Mouse (Mus musculus) forebrain, embryonic 11.5 days (tissue): Measurements from ENCODE around the gene Dnmt3a. TPM values are rescaled to one million over a fixed set of nuclear protein-coding genes. Genes with fewer than 3 reads are reported as not detected.

Source experiments
- ATAC-seq: fragments of 200-750 bp; cut with Nextera tagmentation; replicated peaks from 2 replicates; pipeline ENCODE4 v1.8.0; 2017; ENCODE audit warnings: moderate TSS enrichment; ENCODE audit not compliant: low FRiP score
- DNase-seq: peaks from one replicate; pipeline ENCODE4 v3.0.0-alpha.2; 2017; ENCODE audit warnings: low spot score
- H3K27ac ChIP-seq: fragments of 300-500 bp; sonication (generic); 2 replicates; pipeline ENCODE4 v1.5.1; 2014; ENCODE audit warnings: low read depth, low read length
- H3K27me3 ChIP-seq: fragments of 300-500 bp; sonication (generic); 2 replicates; pipeline ENCODE4 v1.6.1; 2014; ENCODE audit warnings: mild to moderate bottlenecking, low read length, mixed read lengths; ENCODE audit not compliant: control insufficient read depth, insufficient read depth
- H3K36me3 ChIP-seq: fragments of 300-500 bp; sonication (generic); 2 replicates; pipeline ENCODE4 v1.6.1; 2014; ENCODE audit warnings: mild to moderate bottlenecking, low read length, moderate library complexity, mixed read lengths; ENCODE audit not compliant: control insufficient read depth, insufficient read depth
- H3K4me1 ChIP-seq: fragments of 300-500 bp; sonication (generic); replicated peaks from 2 replicates; pipeline ENCODE4 v1.6.1; 2014; ENCODE audit warnings: low read length, mixed read lengths; ENCODE audit not compliant: control insufficient read depth, insufficient read depth
- H3K4me2 ChIP-seq: fragments of 300-500 bp; sonication (generic); 2 replicates; pipeline ENCODE4 v1.6.1; 2014; ENCODE audit warnings: low read depth, mild to moderate bottlenecking, low read length, moderate library complexity, mixed read lengths; ENCODE audit not compliant: severe bottlenecking
- H3K4me3 ChIP-seq: fragments of 300-500 bp; sonication (generic); 2 replicates; pipeline ENCODE4 v1.5.1; 2014; ENCODE audit warnings: low read depth, low read length
- H3K9ac ChIP-seq: fragments of 300-500 bp; sonication (generic); 2 replicates; pipeline ENCODE4 v1.6.1; 2014; ENCODE audit warnings: low read length
- H3K9me3 ChIP-seq: fragments of 300-500 bp; sonication (generic); 2 replicates; pipeline ENCODE4 v1.6.1; 2016; ENCODE audit warnings: low read length, mixed read lengths; ENCODE audit not compliant: control insufficient read depth
- WGBS: fragments of 180-500 bp; shearing (Covaris S2); extraction: QIAGEN DNeasy Blood & Tissue Kit; methylation state at CpG from one replicate; pipeline ENCODE4 v1.1.7; 2014; 5-methylcytosine and 5-hydroxymethylcytosine counted together
- polyA plus RNA-seq: library from polyadenylated mRNA; unstranded; fragments of >200 nt; fragmentation: Nextera tagmentation; extraction: Ambion mirVana; gene quantifications from 2 replicates; pipeline ENCODE4 v1.2.1, GENCODE M21; 2014

Gene Dnmt3a
- polyA plus RNA-seq, 1 experiment from 2014 or later = 104 TPM

- WGBS = 88% methylated on average over 4 of the region's 4 CpGs
- Histone ChIP-seq H3K27ac (no peak overlapping the region), H3K9ac (no peak overlapping the region), H3K9me3 (no peaks in the 10 kb centered on the region), H3K36me3 (no peaks in the 10 kb centered on the region), H3K27me3 (no peaks in the 10 kb centered on the region), H3K4me2 (no peak overlapping the region), H3K4me3 (no peak overlapping the region), H3K4me1 (no peaks in the 10 kb centered on the region)
- DNase-seq (no peak), ATAC-seq (no peak)
Measured at GRCm38 (mm10) chr12:3768391-3768790, 37.4 kb upstream of the Dnmt3a start.

GRCm38 (mm10) chr12:3770546-3770945, 35.3 kb upstream of the Dnmt3a start:
- no peaks in the 10 kb centered on the region for H3K36me3 ChIP-seq
- H3K4me2 ChIP-seq = no peak overlapping the region
- H3K9ac ChIP-seq = no peak overlapping the region
- ATAC-seq (no peak), DNase-seq (no peak)
- 77% methylated on average over 2 of the region's 2 CpGs for WGBS
- no peak overlapping the region for H3K27ac ChIP-seq
- H3K9me3 ChIP-seq = no peaks in the 10 kb centered on the region
- no peak overlapping the region for H3K4me3 ChIP-seq
- H3K4me1 ChIP-seq = no peaks in the 10 kb centered on the region
- no peaks in the 10 kb centered on the region for H3K27me3 ChIP-seq

GRCm38 (mm10) chr12:3771080-3771479, 34.7 kb upstream of the Dnmt3a start:
- ATAC-seq = no peak
- H3K4me2 ChIP-seq = no peak overlapping the region
- no peaks in the 10 kb centered on the region for H3K27me3 ChIP-seq
- H3K27ac ChIP-seq = no peak overlapping the region
- no peak overlapping the region for H3K9ac ChIP-seq
- no peaks in the 10 kb centered on the region for H3K4me1 ChIP-seq
- no peaks in the 10 kb centered on the region for H3K9me3 ChIP-seq
- no peaks in the 10 kb centered on the region for H3K36me3 ChIP-seq
- no peak overlapping the region for H3K4me3 ChIP-seq
- 91% methylated on average over 2 of the region's 2 CpGs for WGBS
- no peak for DNase-seq

- WGBS = 84% methylated on average over 3 of the region's 3 CpGs
Measured at GRCm38 (mm10) chr12:3773643-3774042, 32.2 kb upstream of the Dnmt3a start.

GRCm38 (mm10) chr12:3776015-3776414, 29.8 kb upstream of the Dnmt3a start:
- DNase-seq = no peak
- Histone ChIP-seq H3K9ac (no peak overlapping the region), H3K4me2 (no peak overlapping the region), H3K4me1 (peaks cover 7% of the 10 kb centered on the region), H3K4me3 (no peak overlapping the region), H3K36me3 (no peaks in the 10 kb centered on the region), H3K9me3 (no peaks in the 10 kb centered on the region), H3K27ac (no peak overlapping the region), H3K27me3 (no peaks in the 10 kb centered on the region)
- WGBS = 97% methylated on average over 2 of the region's 2 CpGs
- no peak for ATAC-seq

More at GRCm38 (mm10) chr12:3773643-3774042, 32.2 kb upstream of the Dnmt3a start:
- no peak overlapping the region for H3K4me2 ChIP-seq
- no peak overlapping the region for H3K4me3 ChIP-seq
- no peak for DNase-seq
- no peaks in the 10 kb centered on the region for H3K4me1 ChIP-seq
- H3K9ac ChIP-seq = no peak overlapping the region; the same call in 1 of the 2 replicates
- no peaks in the 10 kb centered on the region for H3K36me3 ChIP-seq
- no peaks in the 10 kb centered on the region for H3K27me3 ChIP-seq
- no peak for ATAC-seq
- no peaks in the 10 kb centered on the region for H3K9me3 ChIP-seq
- H3K27ac ChIP-seq = no peak overlapping the region

- Histone ChIP-seq H3K36me3 (no peaks in the 10 kb centered on the region), H3K9me3 (no peaks in the 10 kb centered on the region), H3K4me1 (peaks cover 12% of the 10 kb centered on the region), H3K27me3 (no peaks in the 10 kb centered on the region), H3K4me3 (no peak overlapping the region), H3K9ac (no peak overlapping the region), H3K27ac (no peak overlapping the region), H3K4me2 (no peak overlapping the region)
- ATAC-seq (no peak), DNase-seq (no peak)
- 98% methylated on average over 5 of the region's 5 CpGs for WGBS
Measured at GRCm38 (mm10) chr12:3777682-3778081, 28.1 kb upstream of the Dnmt3a start.

GRCm38 (mm10) chr12:3778286-3778685, 27.5 kb upstream of the Dnmt3a start:
- Histone ChIP-seq H3K4me3 (no peak overlapping the region), H3K27me3 (no peaks in the 10 kb centered on the region), H3K4me2 (no peak overlapping the region), H3K9me3 (no peaks in the 10 kb centered on the region), H3K27ac (no peak overlapping the region), H3K36me3 (no peaks in the 10 kb centered on the region), H3K9ac (no peak overlapping the region), H3K4me1 (peaks cover 17% of the 10 kb centered on the region)
- WGBS = 86% methylated on average over 6 of the region's 6 CpGs
- DNase-seq (no peak), ATAC-seq (no peak)

GRCm38 (mm10) chr12:3779639-3780038, 26.2 kb upstream of the Dnmt3a start:
- no peak for DNase-seq
- H3K27me3 ChIP-seq = no peaks in the 10 kb centered on the region
- H3K27ac ChIP-seq = no peak overlapping the region
- no peaks in the 10 kb centered on the region for H3K9me3 ChIP-seq
- no peak overlapping the region for H3K4me3 ChIP-seq
- no peak for ATAC-seq
- no peak overlapping the region for H3K9ac ChIP-seq
- H3K36me3 ChIP-seq = no peaks in the 10 kb centered on the region
- H3K4me2 ChIP-seq = no peak overlapping the region
- H3K4me1 ChIP-seq = peaks cover 19% of the 10 kb centered on the region
- WGBS = 79% methylated on average over 2 of the region's 2 CpGs

- Histone ChIP-seq H3K27ac (no peak overlapping the region), H3K9me3 (no peaks in the 10 kb centered on the region), H3K9ac (no peak overlapping the region), H3K4me1 (peaks cover 19% of the 10 kb centered on the region), H3K4me2 (no peak overlapping the region), H3K27me3 (no peaks in the 10 kb centered on the region), H3K4me3 (no peak overlapping the region), H3K36me3 (no peaks in the 10 kb centered on the region)
- whole genome bisulfite sequencing = 17% methylated on average over 8 of the region's 8 CpGs
- DNase-seq (peak; percentile 72), ATAC-seq (peak; percentile 70)
Measured at GRCm38 (mm10) chr12:3780405-3780891, 25.4 kb upstream of the Dnmt3a start.
